Mouse (Mus musculus): Measurements from ENCODE around the gene Map2k2. TPM values are rescaled to one million over a fixed set of nuclear protein-coding genes. Genes with fewer than 3 reads are reported as not detected.
A peak's percentile ranks its signal among the peaks of the same experiment; 100 is the strongest.

Gene Map2k2
- polyA plus RNA-seq, 1 experiment from 2014 or later: 191 TPM

- Histone ChIP-seq H3K4me3 (ENCODE audit: low read depth, low read length) (peak within 1 kb of the TSS; percentile 63), H3K9me3 (replicated peaks; ENCODE audit: control insufficient read depth, low read length) (no peaks in the 10 kb centered on the region), H3K36me3 (replicated peaks; ENCODE audit: control insufficient read depth, insufficient read depth, low read depth, low read length) (peaks cover 38% of the 10 kb centered on the region), H3K27ac (replicated peaks; ENCODE audit: low read depth, low read length) (0 out of 2 replicates have a peak within 1 kb of the TSS, but pooled peaks have one; percentile 57), H3K4me1 (ENCODE audit: control insufficient read depth, insufficient read depth, low read length) (peaks cover 10% of the 10 kb centered on the region), H3K9ac (replicated peaks; ENCODE audit: low read length) (peak within 1 kb of the TSS; percentile 68), H3K27me3 (ENCODE audit: control insufficient read depth, insufficient read depth, low read length) (no peaks in the 10 kb centered on the region), H3K4me2 (ENCODE audit: low read depth, low read length) (peak within 1 kb of the TSS; percentile 66)
- WGBS: 6% methylated on average over 53 of the region's 53 CpGs
- peak; percentile 100 for DNase-seq (ENCODE audit: low spot score)
- peak; percentile 92 for ATAC-seq (replicated peaks; ENCODE audit: insufficient number of reproducible peaks, low FRiP score, low TSS enrichment, low read depth)
Measured at GRCm38 (mm10) chr10:81182336-81183333, 76.9 kb downstream of the Map2k2 start, which contains the start of gene Dapk3. Gene Dapk3, plus strand, starts transcription at chr10:81183005.

Small RNAs within 50 kb of the gene (microRNA-seq; reads per million reads assigned to microRNA genes)
- gene Mir5615-1 (ENCODE audit: borderline number of aligned reads) (not detected), gene Mir5615-2 (ENCODE audit: borderline number of aligned reads) (not detected)

Other genes with a start within 250 kb of the Map2k2 start
- gene Tmprss9, start 234.1 kb upstream of the Map2k2 start, polyA plus RNA-seq (2014; fragmentation: Nextera tagmentation; extraction: Ambion mirVana): 0.06 TPM in 2 replicates
- 266 and 347 TPM in 2 replicates for gene Timm13, start 204.9 kb upstream of the Map2k2 start, polyA plus RNA-seq (2014; fragmentation: Nextera tagmentation; extraction: Ambion mirVana)
- 18.4 and 19.4 TPM in 2 replicates for gene Lmnb2, start 187.7 kb upstream of the Map2k2 start, polyA plus RNA-seq (2014; fragmentation: Nextera tagmentation; extraction: Ambion mirVana)
- 9.9 and 11.6 TPM in 2 replicates for gene Gadd45b, start 175.8 kb upstream of the Map2k2 start, polyA plus RNA-seq (2014; fragmentation: Nextera tagmentation; extraction: Ambion mirVana)
- 4.8 and 5.4 TPM in 2 replicates for gene Gng7, start 91.0 kb upstream of the Map2k2 start, polyA plus RNA-seq (2014; fragmentation: Nextera tagmentation; extraction: Ambion mirVana)
- gene Diras1, start 80.3 kb upstream of the Map2k2 start, polyA plus RNA-seq (2014; fragmentation: Nextera tagmentation; extraction: Ambion mirVana): 1.3 and 1.4 TPM in 2 replicates
- 6.7 and 7.2 TPM in 2 replicates for gene Slc39a3, start 68.5 kb upstream of the Map2k2 start, polyA plus RNA-seq (2014; fragmentation: Nextera tagmentation; extraction: Ambion mirVana)
- 193 and 218 TPM in 2 replicates for gene Sgta, start 45.7 kb upstream of the Map2k2 start, polyA plus RNA-seq (2014; fragmentation: Nextera tagmentation; extraction: Ambion mirVana)
- gene Thop1, start 35.9 kb upstream of the Map2k2 start, polyA plus RNA-seq (2014; fragmentation: Nextera tagmentation; extraction: Ambion mirVana): 56.0 and 56.3 TPM in 2 replicates
- gene Creb3l3, start 7.0 kb upstream of the Map2k2 start, polyA plus RNA-seq (2014; fragmentation: Nextera tagmentation; extraction: Ambion mirVana): 0.08 TPM in 2 replicates
- gene Zbtb7a, start 29.3 kb downstream of the Map2k2 start, polyA plus RNA-seq (2014; fragmentation: Nextera tagmentation; extraction: Ambion mirVana): 4.9 and 5.5 TPM in 2 replicates
- 36.1 and 46.5 TPM in 2 replicates for gene Pias4, start 62.0 kb downstream of the Map2k2 start, polyA plus RNA-seq (2014; fragmentation: Nextera tagmentation; extraction: Ambion mirVana)
- 417 and 424 TPM in 2 replicates for gene Eef2, start 70.7 kb downstream of the Map2k2 start, polyA plus RNA-seq (2014; fragmentation: Nextera tagmentation; extraction: Ambion mirVana)
- 47.4 and 49.4 TPM in 2 replicates for gene Dapk3, start 77.1 kb downstream of the Map2k2 start, polyA plus RNA-seq (2014; fragmentation: Nextera tagmentation; extraction: Ambion mirVana)
- not detected in 2 replicates for gene 4930442H23Rik, start 77.9 kb downstream of the Map2k2 start, polyA plus RNA-seq (2014; fragmentation: Nextera tagmentation; extraction: Ambion mirVana)
- not detected in 2 replicates for gene Nmrk2, start 96.1 kb downstream of the Map2k2 start, polyA plus RNA-seq (2014; fragmentation: Nextera tagmentation; extraction: Ambion mirVana)
- 4.1 and 5.3 TPM in 2 replicates for gene Atcay, start 124.9 kb downstream of the Map2k2 start, polyA plus RNA-seq (2014; fragmentation: Nextera tagmentation; extraction: Ambion mirVana)
- 2.5 and 2.8 TPM in 2 replicates for gene Zfr2, start 127.2 kb downstream of the Map2k2 start, polyA plus RNA-seq (2014; fragmentation: Nextera tagmentation; extraction: Ambion mirVana)
- gene Matk, start 147.0 kb downstream of the Map2k2 start, polyA plus RNA-seq (2014; fragmentation: Nextera tagmentation; extraction: Ambion mirVana): 2.6 and 4.0 TPM in 2 replicates
- gene Mrpl54, start 161.0 kb downstream of the Map2k2 start, polyA plus RNA-seq (2014; fragmentation: Nextera tagmentation; extraction: Ambion mirVana): 203 and 205 TPM in 2 replicates
- gene Apba3, start 161.0 kb downstream of the Map2k2 start, polyA plus RNA-seq (2014; fragmentation: Nextera tagmentation; extraction: Ambion mirVana): 35.3 and 41.3 TPM in 2 replicates
- 2.5 and 3.3 TPM in 2 replicates for gene Tjp3, start 185.7 kb downstream of the Map2k2 start, polyA plus RNA-seq (2014; fragmentation: Nextera tagmentation; extraction: Ambion mirVana)
- 41.5 and 46.6 TPM in 2 replicates for gene Pip5k1c, start 187.0 kb downstream of the Map2k2 start, polyA plus RNA-seq (2014; fragmentation: Nextera tagmentation; extraction: Ambion mirVana)
- 30.1 and 30.5 TPM in 2 replicates for gene Cactin, start 215.2 kb downstream of the Map2k2 start, polyA plus RNA-seq (2014; fragmentation: Nextera tagmentation; extraction: Ambion mirVana)
- 1.4 and 2.1 TPM in 2 replicates for gene Tbxa2r, start 222.8 kb downstream of the Map2k2 start, polyA plus RNA-seq (2014; fragmentation: Nextera tagmentation; extraction: Ambion mirVana)
- gene Gipc3, start 237.4 kb downstream of the Map2k2 start, polyA plus RNA-seq (2014; fragmentation: Nextera tagmentation; extraction: Ambion mirVana): not detected in 2 replicates
- 97.9 and 103 TPM in 2 replicates for gene Hmg20b, start 244.6 kb downstream of the Map2k2 start, polyA plus RNA-seq (2014; fragmentation: Nextera tagmentation; extraction: Ambion mirVana)